Mouse (Mus musculus) limb, embryonic 14.5 days (tissue): ENCODE measurements at regions not wholly inside any gene's neighbourhood (a gene's known extent, or its start where the extent isn't known, plus 50 kb on each side); places are given as distances from the start of the nearest gene placed in this dataset.
"Not testable (repeated sequence)": the region's sequence is repeated elsewhere in the genome, so short reads cannot be mapped to it uniquely, and the experiment has no call there.

ENCODE experiments used
- ATAC-seq: fragments of 200-750 bp; cut with Nextera tagmentation; 2 replicates; pipeline ENCODE4 v1.8.0; 2017; ENCODE audit warnings: low read depth, moderate number of reproducible peaks, moderate TSS enrichment; ENCODE audit not compliant: low FRiP score
- DNase-seq: peaks from one replicate; pipeline ENCODE4 v3.0.0-alpha.2; 2015; ENCODE audit warnings: low spot score
- H3K27ac ChIP-seq: fragments of 300-500 bp; sonication (generic); replicated peaks from 2 replicates; pipeline ENCODE4 v1.5.1; 2014; ENCODE audit warnings: low read depth, mild to moderate bottlenecking, low read length, moderate library complexity, mixed read lengths
- H3K27me3 ChIP-seq: fragments of 300-500 bp; sonication (generic); 2 replicates; pipeline ENCODE4 v1.6.1; 2014; ENCODE audit warnings: low read length, mixed read lengths; ENCODE audit not compliant: control insufficient read depth, insufficient read depth
- H3K36me3 ChIP-seq: fragments of 300-500 bp; sonication (generic); 2 replicates; pipeline ENCODE4 v1.6.1; 2014; ENCODE audit warnings: mild to moderate bottlenecking, low read length, moderate library complexity, mixed read lengths; ENCODE audit not compliant: control insufficient read depth, insufficient read depth
- H3K4me1 ChIP-seq: fragments of 300-500 bp; sonication (generic); 2 replicates; pipeline ENCODE4 v1.6.1; 2014; ENCODE audit warnings: antibody characterized with exemption, low read length, mixed read lengths; ENCODE audit not compliant: control insufficient read depth, insufficient read depth
- H3K4me2 ChIP-seq: fragments of 300-500 bp; sonication (generic); replicated peaks from 2 replicates; pipeline ENCODE4 v1.6.1; 2014; ENCODE audit warnings: low read depth, mild to moderate bottlenecking, low read length, moderate library complexity; ENCODE audit not compliant: severe bottlenecking
- H3K4me3 ChIP-seq: fragments of 300-500 bp; sonication (generic); replicated peaks from 2 replicates; pipeline ENCODE4 v1.5.1; 2014; ENCODE audit warnings: low read length
- H3K9ac ChIP-seq: fragments of 300-500 bp; sonication (generic); 2 replicates; pipeline ENCODE4 v1.6.1; 2014; ENCODE audit warnings: mild to moderate bottlenecking, low read depth, low read length, moderate library complexity; ENCODE audit not compliant: severe bottlenecking
- H3K9me3 ChIP-seq: fragments of 300-500 bp; sonication (generic); 2 replicates; pipeline ENCODE4 v1.6.1; 2016; ENCODE audit warnings: low read length; ENCODE audit not compliant: control insufficient read depth
- POLR2A ChIP-seq: fragments of 200-500 bp; IDR thresholded peaks from 2 replicates; pipeline ENCODE4 v1.8.0; 2012; ENCODE audit warnings: inconsistent platforms, mild to moderate bottlenecking, moderate library complexity, borderline replicate concordance; ENCODE audit not compliant: insufficient read depth, insufficient read length; ENCODE audit errors: extremely low read depth
- WGBS: fragments of 180-500 bp; shearing (Covaris S2); extraction: QIAGEN DNeasy Blood & Tissue Kit; methylation state at CpG from one replicate; pipeline ENCODE4 v1.1.7; 2014; 5-methylcytosine and 5-hydroxymethylcytosine counted together

DNA sequence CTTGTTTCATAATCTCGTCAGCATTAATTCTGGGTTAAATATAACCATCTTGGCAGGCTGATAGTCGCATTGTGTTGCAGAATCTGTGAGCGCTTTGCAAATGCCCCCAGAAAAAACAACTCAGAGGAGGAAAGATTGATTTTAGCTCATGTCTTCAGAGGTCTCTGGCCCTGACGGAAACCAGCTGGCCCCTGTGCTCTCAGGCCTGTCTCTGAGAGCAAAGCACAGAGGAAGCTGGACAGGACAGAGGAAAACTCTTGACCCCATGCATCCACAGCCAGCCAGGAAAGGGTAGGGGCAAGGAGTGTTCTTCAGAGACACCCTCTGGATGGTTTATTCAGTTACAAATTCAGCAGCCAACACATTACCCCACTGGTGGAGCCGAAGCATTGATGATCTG, 300.4 kb upstream of the 3110018I06Rik start:
- H3K4me1 ChIP-seq: no peaks in the 10 kb centered on the region
- no peaks in the 10 kb centered on the region for H3K9me3 ChIP-seq
- no peak overlapping the region for H3K9ac ChIP-seq
- H3K27me3 ChIP-seq: no peaks in the 10 kb centered on the region
- no peaks in the 10 kb centered on the region for H3K36me3 ChIP-seq
- H3K27ac ChIP-seq: no peak overlapping the region
- 77% methylated on average over 5 of the region's 5 CpGs for WGBS
- no peak for TF ChIP-seq POLR2A
- DNase-seq: no peak
- ATAC-seq: no peak
- H3K4me3 ChIP-seq: no peak overlapping the region
- H3K4me2 ChIP-seq: no peak overlapping the region

GRCm38 (mm10) chr12:107198389-107199018, 289.9 kb upstream of the 3110018I06Rik start:
- no peak overlapping the region for H3K4me3 ChIP-seq
- DNase-seq: no peak

GRCm38 (mm10) chr12:107200903-107201302, 287.5 kb upstream of the 3110018I06Rik start:
- Histone ChIP-seq H3K4me2 (no peak overlapping the region), H3K36me3 (no peaks in the 10 kb centered on the region)

More at GRCm38 (mm10) chr12:107198389-107199018, 289.9 kb upstream of the 3110018I06Rik start:
- Histone ChIP-seq H3K4me2 (no peak overlapping the region), H3K27me3 (no peaks in the 10 kb centered on the region), H3K36me3 (no peaks in the 10 kb centered on the region), H3K4me1 (no peaks in the 10 kb centered on the region; the same call in 1 of the 2 replicates), H3K9ac (no peak overlapping the region), H3K27ac (no peak overlapping the region), H3K9me3 (no peaks in the 10 kb centered on the region)
- TF ChIP-seq POLR2A: no peak
- 89% methylated on average over 2 of the region's 2 CpGs for WGBS
- ATAC-seq: no peak

DNA sequence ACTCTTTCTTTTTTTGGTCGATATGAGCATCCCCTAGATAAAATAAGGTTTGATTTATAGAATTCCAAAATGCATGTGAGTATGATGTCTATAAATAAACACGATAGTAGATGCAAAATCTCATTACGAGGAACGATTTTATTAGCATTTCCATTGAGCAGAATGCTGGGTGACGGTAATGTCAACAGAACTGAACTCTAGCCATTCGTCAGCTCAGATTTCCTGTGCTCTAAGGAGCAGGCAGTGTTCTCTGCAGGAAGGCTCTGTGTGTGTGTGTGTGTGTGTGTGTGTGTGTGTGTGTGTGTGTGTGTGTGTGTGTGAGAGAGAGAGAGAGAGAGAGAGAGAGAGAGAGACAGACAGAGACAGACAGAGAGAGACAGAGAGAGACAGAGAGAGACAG, 279.6 kb upstream of the 3110018I06Rik start:
- not testable (repeated sequence) for H3K27me3 ChIP-seq, H3K4me1 ChIP-seq, ATAC-seq, H3K4me3 ChIP-seq, H3K9ac ChIP-seq, DNase-seq, H3K27ac ChIP-seq, H3K36me3 ChIP-seq, H3K9me3 ChIP-seq, H3K4me2 ChIP-seq
- 33% methylated on average over 6 of the region's 6 CpGs for WGBS

More at GRCm38 (mm10) chr12:107200903-107201302, 287.5 kb upstream of the 3110018I06Rik start:
- H3K27me3 ChIP-seq: no peaks in the 10 kb centered on the region
- 57% methylated on average over 4 of the region's 4 CpGs for WGBS
- H3K9ac ChIP-seq: no peak overlapping the region
- no peak for TF ChIP-seq POLR2A
- ATAC-seq (no peak), DNase-seq (no peak)
- no peak overlapping the region for H3K4me3 ChIP-seq
- H3K4me1 ChIP-seq: no peaks in the 10 kb centered on the region; the same call in 1 of the 2 replicates
- H3K27ac ChIP-seq: no peak overlapping the region
- H3K9me3 ChIP-seq: no peaks in the 10 kb centered on the region

DNA sequence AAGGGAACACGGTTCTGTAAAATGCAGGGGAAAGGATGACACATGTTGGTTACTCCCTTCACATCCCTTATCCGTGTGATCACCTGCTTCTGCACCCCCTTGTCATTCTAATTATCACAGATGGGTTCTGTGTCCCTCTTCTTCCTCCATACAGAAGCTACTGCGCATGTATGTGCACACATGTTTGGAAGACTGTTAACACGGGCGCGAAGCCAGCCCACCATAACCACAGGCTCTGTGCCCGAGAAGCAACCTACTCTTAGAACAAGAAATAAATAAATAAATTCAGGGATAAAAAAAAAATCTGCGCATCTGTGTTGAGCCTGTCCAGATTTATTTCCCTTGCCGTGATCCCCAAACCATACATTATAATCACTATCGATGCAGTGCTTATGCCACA, 275.6 kb upstream of the 3110018I06Rik start:
- H3K9me3 ChIP-seq: no peaks in the 10 kb centered on the region
- H3K4me2 ChIP-seq: no peak overlapping the region
- TF ChIP-seq POLR2A: no peak
- no peak for DNase-seq
- H3K36me3 ChIP-seq: no peaks in the 10 kb centered on the region
- H3K4me3 ChIP-seq: no peak overlapping the region
- WGBS: 88% methylated on average over 10 of the region's 10 CpGs
- ATAC-seq: no peak
- H3K27ac ChIP-seq: no peak overlapping the region
- no peak overlapping the region for H3K9ac ChIP-seq
- H3K4me1 ChIP-seq: 0 out of 2 replicates have a peak, but pooled peaks cover 4% of the 10 kb centered on the region
- H3K27me3 ChIP-seq: no peaks in the 10 kb centered on the region
